Mouse (Mus musculus) lung, postnatal 0 days (tissue): Measurements from ENCODE around the gene Dot1l.

ENCODE experiments used
- CTCF ChIP-seq: IDR thresholded peaks from 2 replicates; pipeline ENCODE4 v1.5.1; 2016; ENCODE audit warnings: antibody characterized with exemption, mild to moderate bottlenecking
- EP300 ChIP-seq: IDR thresholded peaks from 2 replicates; pipeline ENCODE4 v1.6.1; 2016; ENCODE audit warnings: antibody characterized with exemption, mild to moderate bottlenecking, control low read depth

- no peak for TF ChIP-seq CTCF
- no peak for TF ChIP-seq EP300
Observed at GRCm38 (mm10) chr10:80808099-80808984, 53.3 kb downstream of the Dot1l start.
